Comparison of ENCODE assay signal across 9 mouse cellular contexts in the genomic region with DNA sequence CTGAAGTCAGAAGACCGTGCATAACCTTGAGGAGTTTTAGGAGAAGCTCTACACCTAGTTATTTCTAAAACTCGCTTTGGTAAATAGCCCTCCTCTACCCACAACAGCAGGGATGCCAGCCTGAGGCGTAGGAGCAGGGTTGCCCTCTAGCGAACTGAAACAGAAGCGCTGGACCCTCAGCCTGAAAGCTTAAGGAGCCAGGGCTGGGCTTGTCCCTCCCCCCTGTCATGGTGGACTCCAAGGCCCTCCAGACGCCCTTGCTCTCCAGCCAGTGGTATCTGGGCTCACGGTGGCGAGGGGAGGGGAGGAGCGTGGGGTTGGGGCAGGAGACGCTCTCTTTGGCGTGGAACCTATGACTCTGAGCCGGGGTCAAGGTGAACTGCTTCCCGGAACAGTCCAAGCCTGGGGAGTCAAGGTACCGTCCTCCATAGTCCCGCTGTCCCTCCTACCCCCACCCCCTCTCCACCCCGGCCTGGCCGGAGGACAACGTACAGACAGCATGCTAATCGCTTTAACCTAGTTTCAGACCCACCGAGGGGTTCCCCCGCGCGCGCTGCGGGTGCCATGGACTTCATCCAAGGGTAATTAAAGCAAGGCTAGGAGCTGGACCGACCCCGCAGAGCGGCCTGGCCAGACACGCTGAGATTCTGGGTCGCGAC. TPM values are rescaled to one million over a fixed set of nuclear protein-coding genes. Genes with fewer than 3 reads are reported as not detected.
DNase-seq lines count a peak whose midpoint lies in the region; ATAC-seq and TF ChIP-seq lines count a peak whose summit lies in the region.
"Had no signal": no experiment of that assay in that cellular context is flagged by ENCODE, and none has a peak within 500 bp of the region (broad histone marks: within the 10 kb centered on the region; RNA-seq: fewer than 3 reads in every experiment).

No protein-coding gene starts in this region.

- H3K9me3 ChIP-seq in kidney, postnatal 0 days (replicated peaks; ENCODE audit: low read length): no peaks in the 10 kb centered on the region
- no peaks in the 10 kb centered on the region for H3K9me3 ChIP-seq in forebrain, embryonic 14.5 days (replicated peaks; ENCODE audit: control insufficient read depth, low read length)
- no peaks in the 10 kb centered on the region for H3K9me3 ChIP-seq in midbrain, embryonic 11.5 days (ENCODE audit: control insufficient read depth, low read length)

- ATAC-seq in kidney, postnatal 0 days (replicated peaks; ENCODE audit: low FRiP score, low read depth): no peak; the same call in 1 of the 2 replicates
- peak; percentile 42; the same call in 1 of the 2 replicates for ATAC-seq in forebrain, embryonic 14.5 days
- peak; percentile 74 for ATAC-seq in midbrain, embryonic 11.5 days (ENCODE audit: low FRiP score)

- 0 out of 2 replicates have a peak, but pooled peaks cover 5% of the 10 kb centered on the region for H3K4me1 ChIP-seq in kidney, postnatal 0 days (replicated peaks; ENCODE audit: insufficient read depth, low read length)
- peaks cover 8% of the 10 kb centered on the region for H3K4me1 ChIP-seq in forebrain, embryonic 14.5 days (ENCODE audit: control insufficient read depth, insufficient read depth, low read length)
- H3K4me1 ChIP-seq in midbrain, embryonic 11.5 days (ENCODE audit: control insufficient read depth, insufficient read depth, low read length): peaks cover 18% of the 10 kb centered on the region; the same call in 1 of the 2 replicates

- no peaks in the 10 kb centered on the region for H3K36me3 ChIP-seq in kidney, postnatal 0 days (ENCODE audit: insufficient read depth, low read length)
- H3K36me3 ChIP-seq in forebrain, embryonic 14.5 days (ENCODE audit: control insufficient read depth, insufficient read depth, low read length): no peaks in the 10 kb centered on the region
- H3K36me3 ChIP-seq in midbrain, embryonic 11.5 days (ENCODE audit: control insufficient read depth, insufficient read depth, low read length): no peaks in the 10 kb centered on the region

- H3K4me3 ChIP-seq in kidney, postnatal 0 days (replicated peaks; ENCODE audit: low read depth, low read length): peak overlapping the region; percentile 12; the same call in 1 of the 2 replicates
- H3K4me3 ChIP-seq in forebrain, embryonic 14.5 days (ENCODE audit: low read depth, low read length): peak overlapping the region; percentile 6; the same call in 1 of the 2 replicates
- H3K4me3 ChIP-seq in midbrain, embryonic 11.5 days (ENCODE audit: low read depth, low read length): peak overlapping the region; percentile 17

- peaks cover 85% of the 10 kb centered on the region for H3K27me3 ChIP-seq in kidney, postnatal 0 days (ENCODE audit: insufficient read depth, low read length)
- H3K27me3 ChIP-seq in forebrain, embryonic 14.5 days (replicated peaks; ENCODE audit: control insufficient read depth, insufficient read depth, low read length): peaks cover 93% of the 10 kb centered on the region
- peaks cover 95% of the 10 kb centered on the region for H3K27me3 ChIP-seq in midbrain, embryonic 11.5 days (ENCODE audit: control insufficient read depth, insufficient read depth, low read length)

- peak; percentile 41; the same call in 1 of the 2 replicates for TF ChIP-seq CTCF in kidney, postnatal 0 days (IDR thresholded peaks at IDR 0.05; ENCODE audit: low read depth)

- DNase-seq in kidney, postnatal 0 days (ENCODE audit: low spot score): peak; percentile 40
- DNase-seq in kidney, adult 9 months: no peak
- DNase-seq in cerebellum, postnatal 10 days: peak; percentile 73 to 74
- peak; percentile 71 for DNase-seq in forebrain, embryonic 14.5 days (ENCODE audit: low spot score)
- peak; percentile 94 for DNase-seq in midbrain, embryonic 11.5 days (ENCODE audit: low spot score, missing footprints)
- no peak for DNase-seq in thymus, postnatal 25 days
- DNase-seq in gastrocnemius, postnatal 36 days: no peak
- DNase-seq in layer of hippocampus, adult 11-12 months (ENCODE audit: low spot score): no peak

- intact Hi-C loops in gastrocnemius, postnatal 36 days (cut with DNase I): no loop called here

- H3K4me2 ChIP-seq in kidney, postnatal 0 days (ENCODE audit: low read length): peak overlapping the region; percentile 32
- H3K4me2 ChIP-seq in forebrain, embryonic 14.5 days (ENCODE audit: low read length): peak overlapping the region; percentile 35
- peak overlapping the region; percentile 42 for H3K4me2 ChIP-seq in midbrain, embryonic 11.5 days

- 2% methylated on average over 31 of the region's 31 CpGs for WGBS in kidney, postnatal 0 days
- WGBS in forebrain, embryonic 14.5 days: under 1% methylated on average over 29 of the region's 31 CpGs
- whole genome bisulfite sequencing in midbrain, embryonic 11.5 days: under 1% methylated on average over 31 of the region's 31 CpGs

- H3K9ac ChIP-seq in kidney, postnatal 0 days (ENCODE audit: low read depth, low read length): no peak overlapping the region
- H3K9ac ChIP-seq in forebrain, embryonic 14.5 days (ENCODE audit: low read length): no peak overlapping the region
- no peak overlapping the region for H3K9ac ChIP-seq in midbrain, embryonic 11.5 days (ENCODE audit: low read length)

- H3K27ac ChIP-seq in kidney, postnatal 0 days: no peak overlapping the region
- H3K27ac ChIP-seq in forebrain, embryonic 14.5 days (ENCODE audit: low read depth, low read length): no peak overlapping the region
- no peak overlapping the region for H3K27ac ChIP-seq in midbrain, embryonic 11.5 days (ENCODE audit: low read depth, low read length)

RNA-seq across cellular contexts. Expression of gene Ptf1a, which starts 2.7 kb away (rescaled TPM):
- not detected in 2 replicates for polyA plus RNA-seq in kidney, postnatal 0 days (2015; fragmentation: Nextera tagmentation; extraction: Ambion mirVana)
- 0.37 TPM in 1 of 2 replicates, not detected in the other for polyA plus RNA-seq in forebrain, embryonic 14.5 days (2014; fragmentation: Nextera tagmentation; extraction: Ambion mirVana)
- 0.32 and 0.36 TPM in 2 replicates for polyA plus RNA-seq in midbrain, embryonic 11.5 days (2014; fragmentation: Nextera tagmentation; extraction: Ambion mirVana)
- not detected for total RNA-seq in gastrocnemius, postnatal 36 days (2021)
- polyA plus RNA-seq: large intestine, adult 2 months had no signal

Comparison
In these comparisons a context has a peak if more than half of its experiments do, and no peak if none do; other contexts are left out.
1. DNase-seq: peak in kidney, postnatal 0 days (single experiment), cerebellum, postnatal 10 days (2 of 2), forebrain, embryonic 14.5 days (single experiment) and midbrain, embryonic 11.5 days (single experiment); none in kidney, adult 9 months (single experiment), thymus, postnatal 25 days (single experiment), gastrocnemius, postnatal 36 days (0 of 2) and layer of hippocampus, adult 11-12 months (single experiment).
2. Peak in every context shown above with its lines, with median percentiles within 50 percentile points of each other: H3K4me2 ChIP-seq and H3K4me3 ChIP-seq.